Mouse (Mus musculus) right cerebral cortex, postnatal 25 days (tissue): ENCODE results near the gene Mapt.
"Not testable (repeated sequence)": the region's sequence is repeated elsewhere in the genome, so short reads cannot be mapped to it uniquely, and the experiment has no call there.

Experiments used
- DNase-seq: peaks from one replicate; pipeline ENCODE4 v3.0.0; 2022

Gene Mapt

DNA sequence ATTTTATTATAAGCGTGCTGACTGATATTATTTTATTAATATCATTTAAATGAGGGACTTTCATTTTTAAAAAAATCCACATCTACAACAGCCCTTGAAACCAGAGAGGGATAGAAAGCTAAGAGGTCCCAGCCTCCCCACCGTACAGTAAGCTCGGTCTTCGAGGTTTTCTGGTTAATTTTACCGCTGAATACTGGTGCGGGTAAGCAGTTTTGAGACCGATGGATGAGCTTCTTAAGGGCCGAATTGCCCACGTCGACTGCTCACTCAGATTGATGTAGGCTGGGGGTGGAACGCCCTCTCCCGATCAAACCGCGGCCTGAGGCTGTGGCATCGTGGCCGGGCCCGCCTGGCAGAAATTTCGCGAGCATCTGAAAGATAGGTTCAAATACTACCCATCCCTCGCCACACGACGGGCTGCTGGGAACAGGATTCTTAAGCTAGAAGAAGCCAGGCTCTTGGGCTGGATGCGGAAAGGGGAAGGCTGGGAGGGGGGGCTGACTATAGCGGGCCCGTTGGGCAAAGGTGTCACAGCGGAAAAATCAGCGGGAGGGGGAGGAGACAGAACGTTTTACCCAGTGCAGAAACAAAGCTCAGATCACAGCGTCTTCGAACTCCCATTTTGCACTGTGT is 2.5 kb downstream of the Mapt start:
- no peak for DNase-seq

DNA sequence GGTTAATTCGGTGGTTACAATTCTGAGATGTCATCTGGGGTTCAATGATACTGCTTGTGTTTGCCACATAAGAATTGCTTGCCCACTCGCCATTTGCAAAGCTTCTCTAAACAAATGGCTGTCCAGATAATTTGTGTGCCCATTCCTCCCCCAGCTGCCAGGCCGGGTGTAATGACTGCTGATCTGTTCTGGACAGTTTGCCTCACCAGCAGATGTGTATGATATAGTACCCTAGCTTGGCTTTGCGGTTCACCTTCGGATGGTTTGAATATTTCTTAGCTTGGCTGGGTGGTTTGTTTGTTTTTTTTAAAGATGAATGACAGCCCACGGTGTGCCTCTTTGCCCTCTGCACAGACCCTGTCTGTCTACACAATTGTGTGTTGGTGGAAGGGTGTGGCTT is 3.5 kb downstream of the Mapt start:
- no peak for DNase-seq

DNA sequence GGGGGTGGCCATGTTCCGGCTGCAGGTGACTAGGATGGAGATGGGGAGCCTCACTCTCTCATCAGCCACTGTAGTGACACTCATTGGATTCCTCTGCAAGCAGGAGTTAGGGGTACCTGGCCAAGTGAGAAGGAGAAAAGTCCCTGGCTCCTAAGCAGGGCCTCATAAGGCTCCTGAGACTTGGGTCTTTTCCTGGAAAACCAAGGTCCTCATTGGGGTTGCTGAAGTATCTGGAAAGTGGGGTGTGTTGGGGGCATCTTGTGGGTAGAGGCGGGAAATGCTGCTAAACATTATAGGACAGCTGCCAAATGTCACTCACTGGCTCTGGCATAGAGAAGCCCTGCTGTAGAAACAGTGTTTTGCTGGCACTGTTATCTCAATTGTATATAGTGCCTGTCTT is 4.7 kb downstream of the Mapt start:
- DNase-seq: no peak

- DNase-seq: no peak
Measured at GRCm38 (mm10) chr11:104237226-104237625, 6.0 kb downstream of the Mapt start.

DNA sequence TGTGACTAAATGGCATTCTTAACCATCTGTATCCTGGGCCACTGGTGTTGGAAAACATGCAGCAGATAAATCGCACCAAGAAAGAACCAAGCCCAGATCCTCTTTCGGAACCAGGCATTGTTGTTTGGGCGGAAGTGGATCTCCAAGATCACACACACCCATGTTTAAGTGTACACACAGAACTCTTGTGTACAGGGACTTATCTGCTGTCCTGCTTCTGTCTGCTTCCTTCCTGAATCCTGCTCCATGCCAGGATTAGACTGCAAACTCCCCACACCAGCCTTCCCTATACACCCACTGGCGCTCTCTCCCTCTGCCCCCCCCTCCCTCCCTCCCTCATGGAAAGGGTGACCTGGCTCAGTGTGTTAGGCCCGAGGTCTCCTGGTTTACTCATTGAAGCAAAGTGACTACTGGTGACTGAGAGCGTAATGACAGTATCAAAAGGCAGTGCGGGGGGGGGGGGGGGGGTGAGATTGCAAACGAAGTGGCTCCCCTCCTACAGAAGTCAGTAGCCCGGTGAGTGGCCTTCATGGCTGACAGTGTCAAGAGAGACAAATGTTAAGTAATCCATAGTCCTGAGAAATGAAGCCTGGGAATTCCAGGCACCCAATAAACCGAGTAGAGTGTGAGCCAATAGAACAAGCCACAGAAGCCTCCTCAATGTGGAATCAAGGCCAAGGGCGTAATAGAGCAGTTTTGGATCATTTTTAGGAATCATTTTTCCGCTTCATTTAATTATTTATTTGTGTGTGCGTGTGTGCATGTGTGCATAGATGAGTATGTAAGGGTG is 7.0 kb downstream of the Mapt start:
- DNase-seq: no peak

DNA sequence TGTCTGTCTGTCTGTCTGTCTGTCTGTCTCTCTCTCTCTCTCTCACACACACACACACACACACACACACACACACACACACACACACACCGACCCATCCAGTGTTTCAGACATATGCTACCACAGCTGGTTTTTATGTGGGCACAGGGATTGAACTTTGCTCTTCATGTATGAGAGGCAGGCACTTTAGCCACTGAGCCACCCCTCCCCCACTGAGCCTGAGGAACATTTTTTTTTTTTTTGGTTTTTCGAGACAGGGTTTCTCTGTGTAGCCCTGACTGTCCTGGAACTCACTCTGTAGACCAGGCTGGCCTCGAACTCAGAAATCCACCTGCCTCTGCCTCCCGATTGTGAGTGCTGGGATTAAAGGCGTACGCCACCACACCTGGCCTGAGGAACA is 14.3 kb downstream of the Mapt start:
- not testable (repeated sequence) for DNase-seq

- no peak for DNase-seq
Measured at GRCm38 (mm10) chr11:104246171-104246694, 15.0 kb downstream of the Mapt start.

GRCm38 (mm10) chr11:104247141-104247717 is 16.0 kb downstream of the Mapt start:
- DNase-seq: no peak

DNA sequence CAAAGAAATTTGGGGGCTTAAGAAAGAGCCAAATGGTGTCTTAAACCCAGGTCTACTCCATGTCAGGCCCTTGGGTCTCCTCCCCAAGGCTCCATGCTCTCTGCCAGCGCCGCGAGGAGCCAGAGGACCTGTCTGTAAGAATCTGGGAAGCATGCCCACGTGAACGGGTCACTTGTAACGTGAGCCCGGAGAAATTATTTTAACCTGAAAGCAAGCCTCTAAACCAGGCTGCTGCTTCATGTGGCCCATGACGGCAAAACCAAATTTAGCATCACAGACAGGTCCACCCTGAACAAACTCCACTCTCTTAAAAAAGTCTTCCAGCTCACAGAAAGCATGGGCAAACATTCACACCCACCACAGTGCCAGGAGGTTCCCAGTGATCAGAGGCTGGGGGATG is 18.2 kb downstream of the Mapt start:
- no peak for DNase-seq

GRCm38 (mm10) chr11:104251121-104251520 is 19.9 kb downstream of the Mapt start:
- peak; percentile 61 for DNase-seq

DNA sequence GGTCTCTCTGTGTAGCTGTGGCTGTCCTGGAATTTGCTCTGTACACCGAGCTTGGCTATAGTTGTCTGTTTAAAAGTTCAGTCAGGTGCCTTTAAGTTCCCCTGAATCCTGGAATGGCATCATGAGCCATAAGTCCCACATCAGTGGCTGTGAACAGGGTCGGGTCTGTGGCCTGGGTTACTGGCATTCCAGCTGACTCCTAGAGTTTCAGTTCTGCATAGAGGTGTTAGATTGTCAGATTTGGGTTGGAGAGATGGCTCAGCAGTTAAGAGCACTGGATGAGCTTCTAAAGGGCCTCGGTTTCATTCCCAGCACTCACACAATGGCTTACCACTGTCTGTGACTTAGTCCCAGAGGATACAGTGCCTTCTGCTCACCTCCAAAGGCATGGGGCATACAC is 20.9 kb downstream of the Mapt start:
- DNase-seq: no peak

GRCm38 (mm10) chr11:104254408-104255039 is 23.3 kb downstream of the Mapt start:
- DNase-seq: peak; percentile 82

DNA sequence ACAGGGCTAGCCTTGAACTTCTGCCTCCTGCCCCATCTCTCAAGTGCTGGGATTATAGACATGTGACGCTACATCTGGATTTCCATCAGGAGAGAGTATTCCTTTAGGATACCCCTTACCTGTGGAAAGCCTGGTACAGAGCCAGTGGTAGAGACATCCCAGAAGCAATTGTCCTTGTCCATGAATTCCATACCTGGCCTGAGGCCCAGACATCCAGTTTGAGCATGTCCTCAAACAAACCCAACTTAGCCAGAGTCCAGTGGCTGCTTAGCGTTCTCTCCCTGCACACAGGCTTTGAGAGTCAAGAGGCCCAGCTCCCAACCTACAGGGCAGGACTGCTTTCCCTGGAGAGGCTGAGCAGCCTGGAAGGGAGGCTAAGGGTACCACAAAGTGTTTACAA is 25.0 kb downstream of the Mapt start:
- DNase-seq: no peak

GRCm38 (mm10) chr11:104258991-104259390 is 27.8 kb downstream of the Mapt start:
- DNase-seq: no peak

DNA sequence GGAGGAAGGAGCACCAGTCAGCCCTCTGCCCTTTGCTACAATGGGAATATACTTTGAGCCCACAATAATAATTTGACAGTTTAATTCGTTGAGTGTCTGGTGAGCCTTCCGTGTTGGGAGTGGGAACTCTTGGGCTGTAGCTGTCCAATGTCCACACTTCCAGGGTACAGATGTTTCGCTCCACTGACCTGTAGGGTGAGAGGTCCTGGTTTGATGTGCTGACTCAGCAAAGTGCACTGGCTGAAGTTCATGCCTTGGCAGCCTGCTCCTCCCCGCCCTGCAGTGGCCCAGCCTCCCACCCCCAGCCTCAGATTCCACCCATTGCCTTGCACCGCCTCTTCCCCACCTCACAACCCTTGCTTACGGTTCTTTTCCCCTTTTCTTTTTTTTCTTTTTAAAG is 33.5 kb downstream of the Mapt start:
- no peak for DNase-seq

GRCm38 (mm10) chr11:104265669-104266068 is 34.5 kb downstream of the Mapt start:
- DNase-seq: no peak

- no peak for DNase-seq
Measured at GRCm38 (mm10) chr11:104267380-104267779, 36.2 kb downstream of the Mapt start.

- DNase-seq: no peak
Measured at GRCm38 (mm10) chr11:104269385-104269822, 38.2 kb downstream of the Mapt start.

GRCm38 (mm10) chr11:104270452-104270851 is 39.3 kb downstream of the Mapt start:
- DNase-seq: no peak

DNA sequence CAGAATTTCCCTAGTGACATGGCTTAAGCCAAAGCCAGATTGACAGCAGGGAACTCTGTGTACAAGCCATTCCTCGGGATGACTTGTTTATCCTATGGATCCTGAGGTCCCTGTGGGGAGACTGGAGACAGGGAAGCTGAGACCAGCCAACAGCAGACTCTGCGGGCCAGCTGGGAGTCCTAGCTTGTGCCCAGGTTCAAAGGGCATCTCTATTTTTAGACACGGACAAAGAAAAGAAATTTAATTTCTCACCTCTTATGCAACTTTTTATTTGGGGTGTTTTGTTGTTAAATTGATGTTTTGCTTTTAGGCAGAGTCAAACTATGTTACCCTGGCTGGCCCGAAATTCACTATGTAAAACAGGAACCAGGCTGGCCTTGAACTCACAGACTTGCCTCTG is 39.7 kb downstream of the Mapt start:
- DNase-seq: no peak

DNA sequence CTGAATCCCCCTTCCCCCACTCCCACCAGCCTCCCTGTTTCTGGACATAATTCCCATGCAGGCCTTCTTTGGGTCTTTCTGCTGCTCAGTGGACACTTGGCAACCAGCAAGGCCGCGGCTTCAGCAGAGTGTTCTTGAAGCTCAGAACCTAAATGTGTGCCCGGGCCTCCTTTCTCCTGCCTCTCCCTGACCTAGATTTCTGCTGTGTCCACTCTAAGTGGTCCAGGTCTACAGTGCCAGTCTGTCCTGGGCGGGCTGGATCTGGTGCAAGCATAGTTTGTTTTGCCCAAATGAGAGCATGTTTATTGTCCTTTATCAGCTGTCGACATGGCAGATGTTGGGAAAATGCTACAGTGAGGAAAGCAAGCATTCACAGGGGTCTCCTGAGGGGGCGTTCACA is 40.7 kb downstream of the Mapt start:
- DNase-seq: no peak

DNA sequence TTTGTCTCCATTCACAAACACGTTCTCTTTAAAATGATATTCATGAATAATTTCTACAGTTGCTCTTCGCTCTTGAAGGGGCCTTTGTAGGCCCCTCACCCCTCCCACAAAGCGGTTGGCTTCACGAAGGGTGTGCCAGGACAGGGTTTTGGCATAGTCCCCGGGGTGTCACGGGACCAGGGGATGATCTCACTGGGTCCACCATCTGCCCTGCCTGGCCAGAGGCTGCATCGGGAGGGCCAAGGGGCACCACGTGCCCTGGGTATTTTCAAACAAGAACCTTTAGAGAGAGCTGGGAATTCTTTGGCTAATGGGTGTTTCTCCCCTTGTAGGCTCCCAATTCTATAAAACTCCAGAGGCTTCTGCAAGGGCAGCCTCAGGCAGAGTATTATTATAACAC is 41.2 kb downstream of the Mapt start:
- peak; percentile 69 for DNase-seq

GRCm38 (mm10) chr11:104275765-104276164 is 44.6 kb downstream of the Mapt start:
- no peak for DNase-seq

GRCm38 (mm10) chr11:104278222-104278621 is 47.0 kb downstream of the Mapt start:
- peak; percentile 57 for DNase-seq
